ENCODE assay signal across 8 mouse cellular contexts in genomic region chr2:75658727-75659628, GRCm38 (mm10). TPM values are rescaled to one million over a fixed set of nuclear protein-coding genes. Genes with fewer than 3 reads are reported as not detected.
DNase-seq lines count a peak whose midpoint lies in the region; ATAC-seq lines count a peak whose summit lies in the region.

Hnrnpa3 (plus strand) TSS chr2:75659261.

- H3K4me3 ChIP-seq in hindbrain, embryonic 11.5 days (ENCODE audit: low read depth, low read length) = peak within 1 kb of the TSS; percentile 95

- peak; percentile 96 for ATAC-seq in hindbrain, embryonic 11.5 days (ENCODE audit: low FRiP score)

- H3K27me3 ChIP-seq in hindbrain, embryonic 11.5 days (ENCODE audit: control insufficient read depth, insufficient read depth, low read length) = no peaks in the 10 kb centered on the region

- H3K36me3 ChIP-seq in hindbrain, embryonic 11.5 days (ENCODE audit: control insufficient read depth, insufficient read depth, low read length) = peaks cover 13% of the 10 kb centered on the region

- H3K9me3 ChIP-seq in hindbrain, embryonic 11.5 days (ENCODE audit: control insufficient read depth, low read length) = no peaks in the 10 kb centered on the region

- peak within 1 kb of the TSS; percentile 98 for H3K27ac ChIP-seq in hindbrain, embryonic 11.5 days (ENCODE audit: low read depth, low read length)

- peak; percentile 100 for DNase-seq in Muller cell, postnatal 12 days (ENCODE audit: inconsistent ontology term)
- DNase-seq in cerebellum, adult 9-11 months = peak; percentile 100
- peak; percentile 97 to 99 for DNase-seq in frontal cortex, adult 2 months (ENCODE audit: extremely low spot score in 1 of 2, low spot score in 1 of 2)
- peak; percentile 100 for DNase-seq in hindbrain, embryonic 11.5 days (ENCODE audit: low spot score)
- peak; percentile 98 to 99 for DNase-seq in layer of hippocampus, postnatal 14 days (ENCODE audit: low spot score in 2 of 2)
- DNase-seq in lung, postnatal 14 days = peak; percentile 97
- peak; percentile 98 for DNase-seq in retina, adult 2 months (ENCODE audit: low read depth, low spot score)
- DNase-seq in thymus, postnatal 36 days = peak; percentile 98 to 99

- H3K4me1 ChIP-seq in hindbrain, embryonic 11.5 days (replicated peaks; ENCODE audit: control insufficient read depth, insufficient read depth, low read length) = peaks cover 3% of the 10 kb centered on the region; the same call in 1 of the 2 replicates

- H3K9ac ChIP-seq in hindbrain, embryonic 11.5 days (ENCODE audit: low read depth, low read length) = peak within 1 kb of the TSS; percentile 99

- peak within 1 kb of the TSS; percentile 65 for H3K4me2 ChIP-seq in hindbrain, embryonic 11.5 days (replicated peaks; ENCODE audit: low read depth, low read length)

- under 1% methylated on average over 58 of the region's 102 CpGs for WGBS in hindbrain, embryonic 11.5 days

RNA-seq across cellular contexts. Expression of gene Hnrnpa3, which starts in this region (rescaled TPM):
- polyA plus RNA-seq in frontal cortex, adult 2 months (2012; rRNA removed) = 297 and 316 TPM in 2 replicates
- polyA plus RNA-seq in hindbrain, embryonic 11.5 days (2014; fragmentation: Nextera tagmentation; extraction: Ambion mirVana) = 304 and 320 TPM in 2 replicates
- 100 to 1,000 TPM; 316 to 327 TPM for total RNA-seq in layer of hippocampus, postnatal 14 days (2021)

Comparison
In these comparisons a context has a peak if more than half of its experiments do, and no peak if none do; other contexts are left out.
1. Peak in every context shown above with its lines: DNase-seq, ATAC-seq, H3K4me3 ChIP-seq and H3K27ac ChIP-seq.